Mouse (Mus musculus): ENCODE results near the gene Abcb10. TPM values are rescaled to one million over a fixed set of nuclear protein-coding genes. Genes with fewer than 3 reads are reported as not detected.
"Not testable (repeated sequence)": the region's sequence is repeated elsewhere in the genome, so short reads cannot be mapped to it uniquely, and the experiment has no call there.

Abcb10 gene
- 11.8 and 12.0 TPM in 2 replicates for polyA plus RNA-seq (2015; fragmentation: Nextera tagmentation; extraction: Ambion mirVana)

- Histone ChIP-seq H3K27ac (peak within 1 kb of the TSS; percentile 79), H3K4me1 (replicated peaks) (peaks cover 27% of the 10 kb centered on the region), H3K4me3 (peak within 1 kb of the TSS; percentile 82), H3K36me3 (no peaks in the 10 kb centered on the region), H3K9me3 (no peaks in the 10 kb centered on the region), H3K4me2 (peak within 1 kb of the TSS; percentile 92), H3K27me3 (no peaks in the 10 kb centered on the region), H3K9ac (peak within 1 kb of the TSS; percentile 86)
- under 1% methylated on average over 50 of the region's 56 CpGs for WGBS
- peak; percentile 89 for ATAC-seq (ENCODE audit: low FRiP score)
Measured at GRCm38 (mm10) chr8:123982826-123983400, at the start of gene Abcb10. Abcb10 (minus strand) TSS chr8:123983122.

- Histone ChIP-seq H3K27me3 (no peaks in the 10 kb centered on the region), H3K9me3 (no peaks in the 10 kb centered on the region), H3K36me3 (peaks cover 69% of the 10 kb centered on the region), H3K4me2 (no peak overlapping the region), H3K4me3 (no peak overlapping the region), H3K9ac (no peak overlapping the region), H3K27ac (no peak overlapping the region), H3K4me1 (replicated peaks) (peaks cover 3% of the 10 kb centered on the region)
- ATAC-seq (ENCODE audit: low FRiP score), result no peak
- 95% methylated on average over 6 of the region's 6 CpGs for WGBS
Measured at GRCm38 (mm10) chr8:124027831-124028230, 44.9 kb upstream of the Abcb10 start.

GRCm38 (mm10) chr8:124026265-124026664 lies 43.3 kb upstream of the Abcb10 start:
- Histone ChIP-seq H3K36me3 (peaks cover 61% of the 10 kb centered on the region), H3K4me1 (replicated peaks) (peaks cover 13% of the 10 kb centered on the region)
- not testable (repeated sequence) for H3K9ac ChIP-seq; ATAC-seq (ENCODE audit: low FRiP score); H3K9me3 ChIP-seq; H3K4me3 ChIP-seq; H3K27me3 ChIP-seq; H3K27ac ChIP-seq; H3K4me2 ChIP-seq
- WGBS, result 84% methylated on average over 2 of the region's 2 CpGs

GRCm38 (mm10) chr8:124021237-124022227 lies 38.6 kb upstream of the Abcb10 start, which contains the start of the genes Taf5l and Urb2:
Taf5l (minus strand) TSS chr8:124021397.
Urb2 (plus strand) TSS chr8:124021508.
- Histone ChIP-seq H3K27ac (peak within 1 kb of the TSS; percentile 95), H3K4me1 (replicated peaks) (peaks cover 38% of the 10 kb centered on the region), H3K9ac (peak within 1 kb of the TSS; percentile 78), H3K4me3 (peak within 1 kb of the TSS; percentile 83), H3K36me3 (peaks cover 21% of the 10 kb centered on the region), H3K27me3 (no peaks in the 10 kb centered on the region), H3K4me2 (peak within 1 kb of the TSS; percentile 65), H3K9me3 (no peaks in the 10 kb centered on the region)
- ATAC-seq (ENCODE audit: low FRiP score), result peak; percentile 94
- WGBS, result 1% methylated on average over 71 of the region's 74 CpGs

GRCm38 (mm10) chr8:124020439-124021236 lies 37.7 kb upstream of the Abcb10 start:
- H3K4me3 ChIP-seq, result peak overlapping the region; percentile 83
- H3K4me2 ChIP-seq, result peak overlapping the region; percentile 62
- peak overlapping the region; percentile 78 for H3K9ac ChIP-seq
- H3K36me3 ChIP-seq, result peaks cover 15% of the 10 kb centered on the region
- ATAC-seq (ENCODE audit: low FRiP score), result peak; percentile 90
- peaks cover 40% of the 10 kb centered on the region for H3K4me1 ChIP-seq (replicated peaks)
- peak overlapping the region; percentile 95 for H3K27ac ChIP-seq
- H3K27me3 ChIP-seq, result no peaks in the 10 kb centered on the region
- no peaks in the 10 kb centered on the region for H3K9me3 ChIP-seq
- 1% methylated on average over 67 of the region's 87 CpGs for WGBS

- no peak for ATAC-seq (ENCODE audit: low FRiP score)
- H3K4me3 ChIP-seq, result peak overlapping the region; percentile 83
- H3K36me3 ChIP-seq, result peaks cover 7% of the 10 kb centered on the region; the same call in 1 of the 2 replicates
- H3K4me1 ChIP-seq (replicated peaks), result peaks cover 40% of the 10 kb centered on the region
- peak overlapping the region; percentile 78; the same call in 1 of the 2 replicates for H3K9ac ChIP-seq
- H3K4me2 ChIP-seq, result peak overlapping the region; percentile 62
- no peaks in the 10 kb centered on the region for H3K9me3 ChIP-seq
- H3K27ac ChIP-seq, result no peak overlapping the region
- no peaks in the 10 kb centered on the region for H3K27me3 ChIP-seq
- WGBS, result 38% methylated on average over 13 of the region's 13 CpGs
Measured at GRCm38 (mm10) chr8:124019782-124020181, 36.9 kb upstream of the Abcb10 start.

GRCm38 (mm10) chr8:124014751-124015150 lies 31.8 kb upstream of the Abcb10 start:
- 86% methylated on average over 3 of the region's 3 CpGs for WGBS

GRCm38 (mm10) chr8:124014299-124014698 lies 31.4 kb upstream of the Abcb10 start:
- not testable (repeated sequence) for H3K9ac ChIP-seq; H3K4me2 ChIP-seq; H3K36me3 ChIP-seq; H3K27ac ChIP-seq; H3K9me3 ChIP-seq; H3K27me3 ChIP-seq; H3K4me3 ChIP-seq; ATAC-seq (ENCODE audit: low FRiP score)
- H3K4me1 ChIP-seq (replicated peaks), result peaks cover 14% of the 10 kb centered on the region
- WGBS, result 96% methylated on average over 7 of the region's 7 CpGs

More at GRCm38 (mm10) chr8:124014751-124015150, 31.8 kb upstream of the Abcb10 start:
- H3K9me3 ChIP-seq, result no peaks in the 10 kb centered on the region
- peaks cover 5% of the 10 kb centered on the region for H3K36me3 ChIP-seq
- H3K4me2 ChIP-seq, result no peak overlapping the region
- no peak overlapping the region for H3K4me3 ChIP-seq
- H3K27ac ChIP-seq, result no peak overlapping the region
- H3K27me3 ChIP-seq, result no peaks in the 10 kb centered on the region
- peaks cover 18% of the 10 kb centered on the region for H3K4me1 ChIP-seq (replicated peaks)
- no peak for ATAC-seq (ENCODE audit: low FRiP score)
- H3K9ac ChIP-seq, result no peak overlapping the region

GRCm38 (mm10) chr8:124011989-124012586 lies 29.2 kb upstream of the Abcb10 start:
- Histone ChIP-seq H3K27ac (no peak overlapping the region), H3K36me3 (peaks cover 31% of the 10 kb centered on the region), H3K4me2 (no peak overlapping the region), H3K9ac (no peak overlapping the region), H3K4me1 (replicated peaks) (0 out of 2 replicates have a peak, but pooled peaks cover 3% of the 10 kb centered on the region), H3K9me3 (no peaks in the 10 kb centered on the region), H3K4me3 (no peak overlapping the region), H3K27me3 (no peaks in the 10 kb centered on the region)
- 97% methylated on average over 3 of the region's 3 CpGs for WGBS
- no peak for ATAC-seq (ENCODE audit: low FRiP score)

GRCm38 (mm10) chr8:124011580-124011979 lies 28.7 kb upstream of the Abcb10 start:
- H3K9ac ChIP-seq, result no peak overlapping the region
- peaks cover 37% of the 10 kb centered on the region for H3K36me3 ChIP-seq
- ATAC-seq (ENCODE audit: low FRiP score), result no peak
- no peaks in the 10 kb centered on the region for H3K9me3 ChIP-seq
- 90% methylated on average over 3 of the region's 3 CpGs for WGBS
- H3K4me2 ChIP-seq, result no peak overlapping the region
- H3K27me3 ChIP-seq, result no peaks in the 10 kb centered on the region
- no peak overlapping the region for H3K4me3 ChIP-seq
- 0 out of 2 replicates have a peak, but pooled peaks cover 2% of the 10 kb centered on the region for H3K4me1 ChIP-seq (replicated peaks)
- H3K27ac ChIP-seq, result no peak overlapping the region

GRCm38 (mm10) chr8:124007829-124008228 lies 24.9 kb upstream of the Abcb10 start:
- H3K4me2 ChIP-seq, result no peak overlapping the region
- H3K9ac ChIP-seq, result no peak overlapping the region
- no peaks in the 10 kb centered on the region for H3K9me3 ChIP-seq
- no peaks in the 10 kb centered on the region for H3K27me3 ChIP-seq
- H3K4me3 ChIP-seq, result no peak overlapping the region
- H3K27ac ChIP-seq, result no peak overlapping the region
- no peak for ATAC-seq (ENCODE audit: low FRiP score)
- WGBS, result 87% methylated on average over 6 of the region's 6 CpGs
- no peaks in the 10 kb centered on the region for H3K4me1 ChIP-seq (replicated peaks)
- peaks cover 74% of the 10 kb centered on the region for H3K36me3 ChIP-seq

Data from hindbrain, embryonic 13.5 days (tissue).